Mouse (Mus musculus) forebrain, embryonic 11.5 days (tissue): ENCODE results near the gene Kcnj10. TPM values are rescaled to one million over a fixed set of nuclear protein-coding genes. Genes with fewer than 3 reads are reported as not detected.

Experiments
- ATAC-seq: fragments of 200-750 bp; cut with Nextera tagmentation; replicated peaks from 2 replicates; pipeline ENCODE4 v1.8.0; 2017; ENCODE audit warnings: moderate TSS enrichment; ENCODE audit not compliant: low FRiP score
- DNase-seq: peaks from one replicate; pipeline ENCODE4 v3.0.0-alpha.2; 2017; ENCODE audit warnings: low spot score
- H3K27ac ChIP-seq: fragments of 300-500 bp; sonication (generic); 2 replicates; pipeline ENCODE4 v1.5.1; 2014; ENCODE audit warnings: low read depth, low read length
- H3K27me3 ChIP-seq: fragments of 300-500 bp; sonication (generic); 2 replicates; pipeline ENCODE4 v1.6.1; 2014; ENCODE audit warnings: mild to moderate bottlenecking, low read length, mixed read lengths; ENCODE audit not compliant: control insufficient read depth, insufficient read depth
- H3K36me3 ChIP-seq: fragments of 300-500 bp; sonication (generic); 2 replicates; pipeline ENCODE4 v1.6.1; 2014; ENCODE audit warnings: mild to moderate bottlenecking, low read length, moderate library complexity, mixed read lengths; ENCODE audit not compliant: control insufficient read depth, insufficient read depth
- H3K4me1 ChIP-seq: fragments of 300-500 bp; sonication (generic); replicated peaks from 2 replicates; pipeline ENCODE4 v1.6.1; 2014; ENCODE audit warnings: low read length, mixed read lengths; ENCODE audit not compliant: control insufficient read depth, insufficient read depth
- H3K4me2 ChIP-seq: fragments of 300-500 bp; sonication (generic); 2 replicates; pipeline ENCODE4 v1.6.1; 2014; ENCODE audit warnings: low read depth, mild to moderate bottlenecking, low read length, moderate library complexity, mixed read lengths; ENCODE audit not compliant: severe bottlenecking
- H3K4me3 ChIP-seq: fragments of 300-500 bp; sonication (generic); 2 replicates; pipeline ENCODE4 v1.5.1; 2014; ENCODE audit warnings: low read depth, low read length
- H3K9ac ChIP-seq: fragments of 300-500 bp; sonication (generic); 2 replicates; pipeline ENCODE4 v1.6.1; 2014; ENCODE audit warnings: low read length
- H3K9me3 ChIP-seq: fragments of 300-500 bp; sonication (generic); 2 replicates; pipeline ENCODE4 v1.6.1; 2016; ENCODE audit warnings: low read length, mixed read lengths; ENCODE audit not compliant: control insufficient read depth
- WGBS: fragments of 180-500 bp; shearing (Covaris S2); extraction: QIAGEN DNeasy Blood & Tissue Kit; methylation state at CpG from one replicate; pipeline ENCODE4 v1.1.7; 2014; 5-methylcytosine and 5-hydroxymethylcytosine counted together
- polyA plus RNA-seq: library from polyadenylated mRNA; unstranded; fragments of >200 nt; fragmentation: Nextera tagmentation; extraction: Ambion mirVana; gene quantifications from 2 replicates; pipeline ENCODE4 v1.2.1, GENCODE M21; 2014

The Kcnj10 gene
- polyA plus RNA-seq, 1 experiment from 2014 or later, result 0.69 TPM

DNA sequence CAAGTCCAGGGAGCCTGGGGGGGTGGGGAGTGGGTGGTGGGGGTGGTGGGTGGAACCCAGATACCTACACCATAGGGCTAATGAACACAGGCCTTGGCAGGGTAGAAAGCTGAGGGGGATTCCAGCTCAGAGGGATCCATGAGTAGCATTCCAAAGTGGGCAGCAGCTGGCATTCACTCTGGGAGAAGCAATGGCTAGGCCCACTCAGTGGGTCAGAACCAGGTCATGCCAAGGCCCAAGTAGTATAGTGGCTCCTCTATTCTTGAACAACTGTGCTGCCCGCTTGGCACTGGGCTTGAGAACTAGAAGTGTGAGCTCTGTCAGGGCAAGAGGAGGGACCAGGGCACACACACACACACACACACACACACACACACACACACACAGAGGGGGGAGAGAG lies 32.6 kb upstream of the Kcnj10 start:
- Histone ChIP-seq H3K4me1 (peaks cover 16% of the 10 kb centered on the region; the same call in 1 of the 2 replicates), H3K9ac (no peak overlapping the region)

GRCm38 (mm10) chr1:172309699-172310398 lies 31.2 kb upstream of the Kcnj10 start:
- 4% methylated on average over 14 of the region's 14 CpGs for WGBS
- Histone ChIP-seq H3K36me3 (no peaks in the 10 kb centered on the region), H3K27ac (peak overlapping the region; percentile 63; the same call in 1 of the 2 replicates), H3K4me2 (peak overlapping the region; percentile 57), H3K4me3 (0 out of 2 replicates have a peak overlapping the region, but pooled peaks have one; percentile 13), H3K9me3 (no peaks in the 10 kb centered on the region), H3K27me3 (no peaks in the 10 kb centered on the region), H3K4me1 (peaks cover 16% of the 10 kb centered on the region; the same call in 1 of the 2 replicates), H3K9ac (peak overlapping the region; percentile 62)
- DNase-seq (peak; percentile 97), ATAC-seq (peak; percentile 79)

More for the DNA sequence above, 32.6 kb upstream of the Kcnj10 start:
- H3K27ac ChIP-seq, result peak overlapping the region; percentile 10; the same call in 1 of the 2 replicates
- H3K4me3 ChIP-seq, result no peak overlapping the region
- ATAC-seq, result no peak
- no peaks in the 10 kb centered on the region for H3K9me3 ChIP-seq
- no peak overlapping the region for H3K4me2 ChIP-seq
- no peaks in the 10 kb centered on the region for H3K27me3 ChIP-seq
- WGBS, result 88% methylated on average over 1 of the region's 1 CpGs
- H3K36me3 ChIP-seq, result no peaks in the 10 kb centered on the region
- no peak for DNase-seq

DNA sequence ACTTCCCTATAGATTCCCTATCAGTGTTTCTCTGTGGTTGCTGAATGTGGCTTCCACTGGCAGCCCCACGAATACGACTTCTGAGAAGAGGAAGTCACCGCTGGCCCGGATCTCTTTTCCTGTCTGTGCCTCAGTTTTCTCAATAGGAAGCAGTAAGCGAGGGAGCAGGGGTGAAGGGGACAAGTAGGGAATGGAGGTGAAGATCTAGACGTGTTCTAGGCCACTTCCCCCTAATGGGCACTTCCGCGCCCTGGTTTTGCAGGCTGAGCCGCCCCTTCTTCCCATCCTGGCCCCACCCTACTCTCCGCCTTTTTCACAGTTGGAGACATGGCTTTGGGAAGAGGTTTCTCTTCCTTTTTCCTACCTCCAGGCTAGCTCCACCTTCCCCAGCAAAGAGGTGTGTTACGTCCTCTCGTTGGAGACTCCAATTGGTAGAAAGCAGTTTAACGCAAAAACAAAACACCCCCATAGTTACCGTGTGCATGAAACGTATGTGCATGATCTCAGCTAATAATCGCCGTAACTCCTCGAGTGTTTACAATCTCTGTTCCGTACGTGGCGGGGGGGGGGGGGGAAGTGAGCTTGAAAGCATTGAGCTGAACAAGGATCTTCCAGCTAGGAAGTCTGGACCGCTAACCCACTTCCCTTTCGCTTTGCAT lies 29.6 kb upstream of the Kcnj10 start:
- ATAC-seq (no peak), DNase-seq (peak; percentile 60)
- no peaks in the 10 kb centered on the region for H3K36me3 ChIP-seq
- H3K27me3 ChIP-seq, result no peaks in the 10 kb centered on the region
- peak overlapping the region; percentile 78 for H3K9ac ChIP-seq
- H3K27ac ChIP-seq, result peak overlapping the region; percentile 37; the same call in 1 of the 2 replicates
- H3K4me1 ChIP-seq, result peaks cover 20% of the 10 kb centered on the region; the same call in 1 of the 2 replicates
- H3K4me3 ChIP-seq, result peak overlapping the region; percentile 74
- no peaks in the 10 kb centered on the region for H3K9me3 ChIP-seq
- WGBS, result 8% methylated on average over 23 of the region's 23 CpGs
- H3K4me2 ChIP-seq, result peak overlapping the region; percentile 81

GRCm38 (mm10) chr1:172311921-172312767 lies 28.9 kb upstream of the Kcnj10 start:
- DNase-seq, result peak; percentile 96
- Histone ChIP-seq H3K9me3 (no peaks in the 10 kb centered on the region), H3K27ac (peak overlapping the region; percentile 37; the same call in 1 of the 2 replicates), H3K27me3 (no peaks in the 10 kb centered on the region), H3K4me2 (peak overlapping the region; percentile 81), H3K36me3 (no peaks in the 10 kb centered on the region), H3K4me1 (peaks cover 21% of the 10 kb centered on the region; the same call in 1 of the 2 replicates), H3K9ac (peak overlapping the region; percentile 78), H3K4me3 (peak overlapping the region; percentile 74)
- under 1% methylated on average over 50 of the region's 55 CpGs for WGBS
- peak; percentile 74 for ATAC-seq

DNA sequence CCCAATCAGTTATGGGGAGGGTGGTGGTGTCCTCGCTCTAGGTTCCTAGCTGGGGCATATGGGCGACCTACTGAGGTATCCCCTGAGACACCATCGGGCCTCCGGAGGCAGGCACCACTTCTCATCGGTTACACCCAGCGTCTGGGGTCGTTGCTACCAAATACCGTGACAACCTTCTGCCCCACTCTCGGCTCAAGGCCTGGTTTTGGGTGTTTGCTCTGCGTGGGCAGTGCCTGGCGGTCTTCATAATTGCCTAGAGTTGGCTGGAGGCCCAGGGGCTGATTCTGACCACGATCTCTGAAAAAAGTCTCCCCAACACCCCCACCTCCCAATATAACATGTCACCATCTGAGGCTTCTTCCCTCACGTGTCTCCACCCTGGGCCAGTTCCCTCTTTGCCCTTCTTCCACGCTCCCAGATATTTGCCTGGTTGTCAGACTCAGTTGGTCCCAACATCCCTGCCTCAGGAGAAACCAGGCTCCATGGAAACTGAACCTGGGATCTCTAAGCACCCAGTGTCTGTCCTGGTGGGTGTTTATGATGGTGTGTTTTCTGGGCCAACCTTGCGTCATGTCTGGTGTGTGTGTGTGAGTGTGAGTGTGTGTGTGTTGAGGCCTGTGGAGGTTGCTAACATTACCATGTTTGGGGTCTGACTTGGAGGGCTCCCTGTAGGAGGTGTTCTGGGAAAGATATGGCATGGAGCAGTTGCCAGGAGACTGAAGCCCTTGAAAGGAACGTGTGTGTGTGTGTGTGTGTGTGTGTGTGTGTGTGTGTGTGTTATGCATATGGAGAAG lies 28.0 kb upstream of the Kcnj10 start:
- Histone ChIP-seq H3K27me3 (no peaks in the 10 kb centered on the region), H3K9me3 (no peaks in the 10 kb centered on the region), H3K4me2 (peak overlapping the region; percentile 81), H3K27ac (no peak overlapping the region), H3K4me1 (peaks cover 25% of the 10 kb centered on the region; the same call in 1 of the 2 replicates), H3K36me3 (peaks cover 1% of the 10 kb centered on the region; the same call in 1 of the 2 replicates), H3K4me3 (peak overlapping the region; percentile 74), H3K9ac (peak overlapping the region; percentile 78)
- DNase-seq (no peak), ATAC-seq (no peak)
- WGBS, result 19% methylated on average over 16 of the region's 16 CpGs

DNA sequence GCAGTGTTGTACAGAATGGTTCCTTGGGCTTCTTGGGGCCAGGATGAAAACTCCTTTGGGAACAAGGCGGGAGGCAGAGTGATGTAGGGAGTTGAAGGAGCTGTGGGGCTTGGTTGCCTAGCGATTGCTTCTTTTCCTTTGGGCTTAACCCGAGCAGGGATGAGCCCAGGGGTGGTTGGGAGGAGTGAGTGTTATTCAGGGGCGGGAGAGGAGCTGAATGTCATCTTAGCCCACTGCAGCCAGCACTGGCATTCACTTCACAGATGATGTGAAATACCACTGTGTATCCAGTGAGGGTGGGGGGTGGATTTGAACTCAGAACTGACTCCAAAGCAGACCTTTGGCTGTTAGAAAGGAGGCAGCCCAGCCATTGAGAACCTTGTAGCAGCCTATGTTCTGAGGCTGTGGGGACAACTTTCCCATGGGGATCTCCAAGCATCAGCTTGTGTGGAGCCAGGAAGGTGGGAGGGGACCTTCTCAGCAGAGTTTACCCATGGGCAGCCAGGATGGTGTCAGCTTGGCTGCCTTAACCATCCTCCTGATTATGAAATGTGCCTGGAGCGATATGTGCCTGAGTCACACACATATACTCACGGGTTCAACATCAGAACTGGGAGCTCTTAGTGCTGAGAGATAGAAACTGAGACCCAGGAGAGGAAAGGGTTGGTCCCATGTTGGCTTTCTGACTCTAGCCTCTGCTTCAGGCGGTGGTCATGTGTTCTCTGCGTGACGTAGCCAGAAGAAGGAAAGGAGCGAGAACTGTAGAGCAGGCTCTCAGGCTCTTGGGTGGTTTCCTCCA lies 27.2 kb upstream of the Kcnj10 start:
- ATAC-seq (no peak), DNase-seq (no peak)
- Histone ChIP-seq H3K27me3 (no peaks in the 10 kb centered on the region), H3K36me3 (peaks cover 4% of the 10 kb centered on the region; the same call in 1 of the 2 replicates), H3K9me3 (no peaks in the 10 kb centered on the region), H3K4me1 (peaks cover 25% of the 10 kb centered on the region; the same call in 1 of the 2 replicates), H3K9ac (peak overlapping the region; percentile 78), H3K4me2 (peak overlapping the region; percentile 81), H3K27ac (peak overlapping the region; percentile 8; the same call in 1 of the 2 replicates), H3K4me3 (peak overlapping the region; percentile 74)
- WGBS, result 70% methylated on average over 10 of the region's 10 CpGs

DNA sequence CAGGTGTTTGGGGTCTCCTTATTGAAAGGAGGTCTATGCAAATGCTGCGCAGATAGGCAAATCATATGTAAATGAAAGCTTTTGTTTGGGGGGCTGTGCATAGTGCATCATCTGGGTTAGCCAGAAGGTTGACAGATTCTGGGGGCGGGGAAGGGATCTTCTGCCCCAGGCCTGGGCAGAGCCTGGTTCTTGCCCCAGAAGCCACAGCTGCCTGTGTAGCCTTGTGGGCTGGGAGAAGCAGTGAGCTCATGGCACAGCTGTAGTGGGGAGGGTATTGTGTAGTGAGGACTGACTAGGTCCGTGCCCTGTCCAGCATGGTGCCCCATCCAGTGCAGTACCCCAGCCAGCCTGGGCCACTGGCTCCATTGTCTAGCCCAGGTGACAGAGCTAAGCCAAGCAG lies 26.1 kb upstream of the Kcnj10 start:
- no peak overlapping the region for H3K4me3 ChIP-seq
- DNase-seq, result peak; percentile 65

More for the DNA sequence above, 26.1 kb upstream of the Kcnj10 start:
- WGBS, result 55% methylated on average over 3 of the region's 3 CpGs
- ATAC-seq, result peak; percentile 16
- H3K9ac ChIP-seq, result peak overlapping the region; percentile 18; the same call in 1 of the 2 replicates
- H3K4me1 ChIP-seq, result peaks cover 21% of the 10 kb centered on the region; the same call in 1 of the 2 replicates
- no peak overlapping the region for H3K4me2 ChIP-seq
- no peaks in the 10 kb centered on the region for H3K9me3 ChIP-seq
- H3K36me3 ChIP-seq, result peaks cover 4% of the 10 kb centered on the region; the same call in 1 of the 2 replicates
- H3K27me3 ChIP-seq, result no peaks in the 10 kb centered on the region
- peak overlapping the region; percentile 71 for H3K27ac ChIP-seq
